Mouse (Mus musculus) MEL (cell line): Measurements from ENCODE around the gene Abcb6. TPM values are rescaled to one million over a fixed set of nuclear protein-coding genes. Genes with fewer than 3 reads are reported as not detected.

Source experiments
- DNase-seq: peaks from one replicate; pipeline ENCODE4 v3.0.0; 2011; ENCODE audit warnings: low read depth, low spot score
- H3K27ac ChIP-seq: 2 replicates; pipeline ENCODE4 v1.5.1; 2012; ENCODE audit warnings: low read depth, mild to moderate bottlenecking, control low read depth, low read length, moderate library complexity; ENCODE audit not compliant: control insufficient read depth
- H3K27me3 ChIP-seq, 2 experiments: fragments of 150-350 bp in 1 of 2; sonication (generic) in 1 of 2; 2 replicates each; pipeline ENCODE4 v1.6.1; 2012; ENCODE audit warnings: low read length in 2 of 2, mild to moderate bottlenecking in 2 of 2, improper control_type of control experiment in 1 of 2, moderate library complexity in 1 of 2; ENCODE audit not compliant: insufficient read depth in 2 of 2, control insufficient read depth in 1 of 2
- H3K36me3 ChIP-seq, 2 experiments: 2 replicates each; pipeline ENCODE4 v1.6.1; 2012 to 2014; ENCODE audit warnings: low read length in 2 of 2, improper control_type of control experiment in 1 of 2, inconsistent platforms in 1 of 2, mild to moderate bottlenecking in 1 of 2; ENCODE audit not compliant: insufficient read depth in 2 of 2, control insufficient read depth in 1 of 2
- H3K4me1 ChIP-seq, 2 experiments: fragments of 150-350 bp in 1 of 2; sonication (generic) in 1 of 2; 2 replicates each; pipeline ENCODE4 v1.6.1; 2012; ENCODE audit warnings: low read length in 2 of 2, improper control_type of control experiment in 1 of 2, mild to moderate bottlenecking in 1 of 2; ENCODE audit not compliant: insufficient read depth in 2 of 2, control insufficient read depth in 1 of 2
- H3K4me3 ChIP-seq, 2 experiments: fragments of 150-350 bp in 1 of 2; sonication (generic) in 1 of 2; 2 replicates each; pipeline ENCODE4 v1.5.1; 2012; ENCODE audit warnings: low read depth in 2 of 2, low read length in 2 of 2, mild to moderate bottlenecking in 2 of 2, moderate library complexity in 2 of 2, control low read depth in 1 of 2, improper control_type of control experiment in 1 of 2; ENCODE audit not compliant: control insufficient read depth in 1 of 2, insufficient read depth in 1 of 2
- H3K79me2 ChIP-seq: 2 replicates; pipeline ENCODE4 v1.6.1; 2012; ENCODE audit warnings: mild to moderate bottlenecking, low read length, moderate library complexity; ENCODE audit not compliant: control insufficient read depth, poor library complexity, insufficient read depth
- H3K9ac ChIP-seq: 2 replicates; pipeline ENCODE4 v1.6.1; 2012; ENCODE audit warnings: low read depth, mild to moderate bottlenecking, control low read depth, low read length, moderate library complexity; ENCODE audit not compliant: control insufficient read depth, poor library complexity, severe bottlenecking
- H3K9me3 ChIP-seq: fragments of 150-350 bp; sonication (generic); replicated peaks from 2 replicates; pipeline ENCODE4 v1.6.1; 2012; ENCODE audit warnings: mild to moderate bottlenecking, low read length, improper control_type of control experiment, moderate library complexity; ENCODE audit not compliant: insufficient read depth
- BHLHE40 ChIP-seq: IDR thresholded peaks from 2 replicates; pipeline ENCODE4 v1.6.1; 2012; ENCODE audit warnings: low read depth, mild to moderate bottlenecking, inconsistent platforms, low read length, improper control_type of control experiment, borderline replicate concordance
- CHD1 ChIP-seq: IDR thresholded peaks from 2 replicates; pipeline ENCODE4 v1.6.1; 2012; ENCODE audit warnings: low read depth, mild to moderate bottlenecking, inconsistent platforms, low read length, improper control_type of control experiment
- CHD2 ChIP-seq: IDR thresholded peaks from 2 replicates; pipeline ENCODE4 v1.6.1; 2011; ENCODE audit warnings: low read length, improper control_type of control experiment
- CTCF ChIP-seq, 3 experiments: IDR thresholded peaks in 2 of 3; conservative IDR thresholded peaks in 1 of 3; 2 replicates each; pipeline ENCODE4 v1.5.1; 2011 to 2012; ENCODE audit warnings: low read length in 3 of 3, low read depth in 2 of 3, mild to moderate bottlenecking in 2 of 3, improper control_type of control experiment in 1 of 3, inconsistent platforms in 1 of 3, mixed read lengths in 1 of 3, moderate library complexity in 1 of 3; ENCODE audit not compliant: control insufficient read depth in 1 of 3, insufficient read depth in 1 of 3, poor library complexity in 1 of 3, severe bottlenecking in 1 of 3
- E2F4 ChIP-seq: IDR thresholded peaks from 2 replicates; pipeline ENCODE4 v1.6.1; 2011; ENCODE audit warnings: low read depth, low read length, improper control_type of control experiment, borderline replicate concordance
- ELF1 ChIP-seq: IDR thresholded peaks from 2 replicates; pipeline ENCODE4 v1.6.1; 2014; ENCODE audit warnings: low read depth, mild to moderate bottlenecking, inconsistent platforms, low read length, improper control_type of control experiment, moderate library complexity
- EP300 ChIP-seq, 2 experiments: IDR thresholded peaks; 2 replicates each; pipeline ENCODE4 v1.6.1; 2011; ENCODE audit warnings: improper control_type of control experiment in 2 of 2, low read length in 2 of 2, low read depth in 1 of 2, mild to moderate bottlenecking in 1 of 2
- ETS1 ChIP-seq: IDR thresholded peaks from 2 replicates; pipeline ENCODE4 v1.6.1; 2012; ENCODE audit warnings: low read depth, mild to moderate bottlenecking, inconsistent platforms, low read length, improper control_type of control experiment, moderate library complexity
- GABPA ChIP-seq: IDR thresholded peaks from 2 replicates; pipeline ENCODE4 v1.6.1; 2012; ENCODE audit warnings: low read depth, mild to moderate bottlenecking, inconsistent platforms, low read length, improper control_type of control experiment, moderate library complexity
- GATA1 ChIP-seq: IDR thresholded peaks from 2 replicates; pipeline ENCODE4 v1.6.1; 2011; ENCODE audit warnings: low read depth, low read length, improper control_type of control experiment
- HCFC1 ChIP-seq: IDR thresholded peaks from 2 replicates; pipeline ENCODE4 v1.6.1; 2012; ENCODE audit warnings: low read depth, mild to moderate bottlenecking, inconsistent platforms, low read length, improper control_type of control experiment, moderate library complexity
- JUND ChIP-seq: IDR thresholded peaks from 2 replicates; pipeline ENCODE4 v1.6.1; 2011; ENCODE audit warnings: low read depth, mild to moderate bottlenecking, improper control_type of control experiment, low read length
- KAT2A ChIP-seq: conservative IDR thresholded peaks from 2 replicates; pipeline ENCODE4 v1.6.1; 2012; ENCODE audit warnings: low read depth, low read length, improper control_type of control experiment, inconsistent platforms
- MAFK ChIP-seq: IDR thresholded peaks from 2 replicates; pipeline ENCODE4 v1.6.1; 2011; ENCODE audit warnings: low read depth, mild to moderate bottlenecking, low read length, improper control_type of control experiment, borderline replicate concordance
- MAX ChIP-seq: IDR thresholded peaks from 2 replicates; pipeline ENCODE4 v1.6.1; 2011; ENCODE audit warnings: low read length, improper control_type of control experiment
- MAZ ChIP-seq: IDR thresholded peaks from 2 replicates; pipeline ENCODE4 v1.6.1; 2012; ENCODE audit warnings: low read depth, mild to moderate bottlenecking, inconsistent platforms, low read length, improper control_type of control experiment
- MEF2A ChIP-seq: IDR thresholded peaks from 2 replicates; pipeline ENCODE4 v1.6.1; 2014; ENCODE audit warnings: low read depth, mild to moderate bottlenecking, inconsistent platforms, low read length, improper control_type of control experiment; ENCODE audit not compliant: poor library complexity, insufficient replicate concordance, severe bottlenecking; ENCODE audit errors: extremely low read depth
- MXI1 ChIP-seq: IDR thresholded peaks from 2 replicates; pipeline ENCODE4 v1.6.1; 2011; ENCODE audit warnings: mild to moderate bottlenecking, low read depth, low read length, improper control_type of control experiment
- MYB ChIP-seq: IDR thresholded peaks from 2 replicates; pipeline ENCODE4 v1.6.1; 2011; ENCODE audit warnings: mild to moderate bottlenecking, low read depth, low read length, improper control_type of control experiment
- NELFE ChIP-seq: IDR thresholded peaks from 2 replicates; pipeline ENCODE4 v1.6.1; 2011; ENCODE audit warnings: low read depth, low read length, improper control_type of control experiment
- NRF1 ChIP-seq: IDR thresholded peaks from 2 replicates; pipeline ENCODE4 v1.6.1; 2014; ENCODE audit warnings: low read depth, mild to moderate bottlenecking, inconsistent platforms, low read length, improper control_type of control experiment, moderate library complexity; ENCODE audit not compliant: poor library complexity, insufficient read depth, severe bottlenecking
- POLR2A ChIP-seq, 2 experiments: IDR thresholded peaks; 2 replicates each; pipeline ENCODE4 v1.6.1; 2011 to 2012; ENCODE audit warnings: low read length in 2 of 2, mild to moderate bottlenecking in 2 of 2, control low read depth in 1 of 2, improper control_type of control experiment in 1 of 2, low read depth in 1 of 2, moderate library complexity in 1 of 2; ENCODE audit not compliant: control insufficient read depth in 1 of 2, insufficient read depth in 1 of 2, poor library complexity in 1 of 2
- POLR2AphosphoS2 ChIP-seq: IDR thresholded peaks from 2 replicates; pipeline ENCODE4 v1.6.1; 2011; ENCODE audit warnings: low read length, improper control_type of control experiment
- POLR2AphosphoS5 ChIP-seq: IDR thresholded peaks from 2 replicates; pipeline ENCODE4 v1.6.1; 2012; ENCODE audit warnings: low read depth, borderline replicate concordance, mild to moderate bottlenecking, inconsistent platforms, low read length, moderate library complexity, mixed read lengths
- RAD21 ChIP-seq: IDR thresholded peaks from 2 replicates; pipeline ENCODE4 v1.6.1; 2011; ENCODE audit warnings: mild to moderate bottlenecking, low read depth, low read length, improper control_type of control experiment
- RCOR1 ChIP-seq: IDR thresholded peaks from 2 replicates; pipeline ENCODE4 v1.6.1; 2012; ENCODE audit warnings: low read depth, mild to moderate bottlenecking, inconsistent platforms, low read length, improper control_type of control experiment
- SMC3 ChIP-seq: IDR thresholded peaks from 2 replicates; pipeline ENCODE4 v1.6.1; 2011; ENCODE audit warnings: low read depth, low read length, improper control_type of control experiment
- TAL1 ChIP-seq: IDR thresholded peaks from 2 replicates; pipeline ENCODE4 v1.6.1; 2012; ENCODE audit warnings: mild to moderate bottlenecking, inconsistent platforms, low read length, moderate library complexity, mixed read lengths
- TBP ChIP-seq: IDR thresholded peaks from 2 replicates; pipeline ENCODE4 v1.8.0; 2011; ENCODE audit warnings: low read depth, low read length, improper control_type of control experiment
- TCF12 ChIP-seq: IDR thresholded peaks from 2 replicates; pipeline ENCODE4 v1.6.1; 2014; ENCODE audit warnings: low read depth, mild to moderate bottlenecking, inconsistent platforms, low read length, improper control_type of control experiment, moderate library complexity
- UBTF ChIP-seq: IDR thresholded peaks from 2 replicates; pipeline ENCODE4 v1.6.1; 2012; ENCODE audit warnings: low read depth, mild to moderate bottlenecking, inconsistent platforms, low read length, improper control_type of control experiment, moderate library complexity, borderline replicate concordance; ENCODE audit not compliant: insufficient read depth
- USF1 ChIP-seq: IDR thresholded peaks from 2 replicates; pipeline ENCODE4 v1.6.1; 2014; ENCODE audit warnings: low read depth, mild to moderate bottlenecking, inconsistent platforms, low read length, improper control_type of control experiment, moderate library complexity
- USF2 ChIP-seq, 2 experiments: IDR thresholded peaks; 2 replicates each; pipeline ENCODE4 v1.6.1; 2011 to 2012; ENCODE audit warnings: improper control_type of control experiment in 2 of 2, low read length in 2 of 2, borderline replicate concordance in 1 of 2, inconsistent platforms in 1 of 2, low read depth in 1 of 2, mild to moderate bottlenecking in 1 of 2; ENCODE audit not compliant: insufficient read depth in 1 of 2
- ZC3H11A ChIP-seq: IDR thresholded peaks from 2 replicates; pipeline ENCODE4 v1.6.1; 2012; ENCODE audit warnings: low read depth, mild to moderate bottlenecking, inconsistent platforms, low read length, improper control_type of control experiment
- ZKSCAN1 ChIP-seq: IDR thresholded peaks from 2 replicates; pipeline ENCODE4 v1.6.1; 2012; ENCODE audit warnings: low read depth, mild to moderate bottlenecking, inconsistent platforms, low read length, improper control_type of control experiment, moderate library complexity
- ZMIZ1 ChIP-seq: IDR thresholded peaks from 2 replicates; pipeline ENCODE4 v1.6.1; 2012; ENCODE audit warnings: low read depth, mild to moderate bottlenecking, inconsistent platforms, low read length, improper control_type of control experiment, moderate library complexity
- ZNF384 ChIP-seq: IDR thresholded peaks from 2 replicates; pipeline ENCODE4 v1.6.1; 2012; ENCODE audit warnings: low read depth, mild to moderate bottlenecking, inconsistent platforms, low read length, improper control_type of control experiment
- polyA plus RNA-seq, 2 experiments: library from polyadenylated mRNA; stranded (reverse) in 1 of 2; unstranded in 1 of 2; fragments of >175 nt in 1 of 2; fragments of >200 nt in 1 of 2; gene quantifications; 2 replicates each; pipeline versions ENCODE4 v1.2.1 to v1.2.4; 2012; ENCODE audit warnings: low replicate concordance in 2 of 2, low read depth in 1 of 2; ENCODE audit not compliant: insufficient read length in 2 of 2, insufficient read depth in 1 of 2, missing spikeins in 1 of 2
- total RNA-seq: library from RNA; depleted of rRNA; stranded (reverse); fragments of 300-350 nt; gene quantifications from 2 replicates; pipeline ENCODE4 v1.2.3, GENCODE M21; 2012

Gene Abcb6
- total and polyA plus RNA-seq, 3 experiments = 73.5 to 84.4 TPM; not detected in 1

DNA sequence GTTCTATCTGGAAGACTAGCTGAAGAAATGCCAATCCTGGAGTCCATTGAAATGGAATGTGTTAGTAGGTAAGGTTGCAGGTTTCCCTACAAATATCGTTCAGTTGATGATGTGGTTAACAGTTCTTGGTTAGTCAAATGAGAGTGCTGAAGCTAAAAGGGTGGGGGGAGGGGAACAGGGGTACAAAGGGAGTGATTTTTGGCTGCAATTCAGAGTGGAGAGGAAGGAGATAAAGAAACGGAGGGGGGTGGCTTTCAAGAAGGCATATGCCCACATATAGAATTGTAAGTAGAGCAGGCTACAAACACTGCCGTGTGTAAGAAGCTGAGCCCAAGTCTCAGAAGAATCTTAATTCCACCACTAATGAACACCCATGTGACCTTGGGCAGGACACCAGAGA, 45.3 kb upstream of the Abcb6 start:
- Histone ChIP-seq H3K4me1 (peaks cover 38 to 62% of the 10 kb centered on the region in 2 experiments), H3K27ac (peak overlapping the region; percentile 91), H3K79me2 (no peaks in the 10 kb centered on the region; the same call in 1 of the 2 replicates), H3K36me3 (peaks cover 0 to 57% of the 10 kb centered on the region in 2 experiments; a peak in 2 of 4 replicates), H3K9ac (peak overlapping the region; percentile 52), H3K4me3 (peak overlapping the region; percentile 31 to 49), H3K9me3 (no peaks in the 10 kb centered on the region), H3K27me3 (no peaks in the 10 kb centered on the region)
- peak; percentile 81 for DNase-seq
- TF ChIP-seq MAX (no peak; the same call in 1 of the 2 replicates), ZMIZ1 (no peak), ZKSCAN1 (no peak), TBP (0 out of 2 replicates have a peak, but pooled peaks have one; percentile 23), E2F4 (no peak), RAD21 (no peak), CHD2 (peak; percentile 66), CHD1 (no peak), GABPA (no peak), MAFK (no peak), MYB (no peak), KAT2A (no peak), UBTF (no peak), RCOR1 (peak; percentile 87), EP300 (IDR thresholded peaks at IDR 0.05; ENCODE audit: low read depth in 1 of 2, low read length in 2 of 2) (peak; percentile 64 to 86), ELF1 (peak; percentile 32; the same call in 1 of the 2 replicates), BHLHE40 (peak; percentile 41; the same call in 1 of the 2 replicates), SMC3 (no peak), TCF12 (peak; percentile 61; the same call in 1 of the 2 replicates), HCFC1 (no peak), POLR2AphosphoS5 (no peak), TAL1 (no peak), USF2 (IDR thresholded peaks at IDR 0.05; ENCODE audit: borderline replicate concordance in 1 of 2, insufficient read depth in 1 of 2, low read depth in 1 of 2, low read length in 2 of 2) (no peak), MAZ (peak; percentile 75; the same call in 1 of the 2 replicates), JUND (no peak), ZNF384 (no peak), USF1 (0 out of 2 replicates have a peak, but pooled peaks have one; percentile 18), NELFE (no peak), POLR2A (IDR thresholded peaks at IDR 0.05; ENCODE audit: control insufficient read depth in 1 of 2, insufficient read depth in 1 of 2, low read depth in 1 of 2, low read length in 2 of 2, poor library complexity in 1 of 2) (0 out of 4 replicates have a peak, but pooled peaks of 1 of the 2 experiments have one; percentile 21), MXI1 (no peak), ZC3H11A (no peak), MEF2A (no peak), ETS1 (peak; percentile 87), CTCF (IDR thresholded peaks at IDR 0.05 in 2 of 3, conservative IDR thresholded peaks at IDR 0.05 in 1 of 3; ENCODE audit: control insufficient read depth in 1 of 3, insufficient read depth in 1 of 3, low read depth in 2 of 3, low read length in 3 of 3, poor library complexity in 1 of 3, severe bottlenecking in 1 of 3) (no peak), GATA1 (peak; percentile 76), NRF1 (no peak), POLR2AphosphoS2 (no peak)
